Mouse (Mus musculus) layer of hippocampus, adult 18-20 months (tissue): ENCODE measurements around the gene Naa80. TPM values are rescaled to one million over a fixed set of nuclear protein-coding genes. Genes with fewer than 3 reads are reported as not detected.

ENCODE experiments used
- DNase-seq, 2 experiments: peaks; one replicate each; pipeline ENCODE4 v3.0.0; 2022; ENCODE audit warnings: low spot score in 2 of 2
- total RNA-seq, 2 experiments: library from RNA; stranded (reverse); gene quantifications; 2 replicates each; pipeline ENCODE4 v1.2.3; 2021

The Naa80 gene
- total RNA-seq, 2 experiments from 2014 or later, result 10.7 to 13.5 TPM

DNA sequence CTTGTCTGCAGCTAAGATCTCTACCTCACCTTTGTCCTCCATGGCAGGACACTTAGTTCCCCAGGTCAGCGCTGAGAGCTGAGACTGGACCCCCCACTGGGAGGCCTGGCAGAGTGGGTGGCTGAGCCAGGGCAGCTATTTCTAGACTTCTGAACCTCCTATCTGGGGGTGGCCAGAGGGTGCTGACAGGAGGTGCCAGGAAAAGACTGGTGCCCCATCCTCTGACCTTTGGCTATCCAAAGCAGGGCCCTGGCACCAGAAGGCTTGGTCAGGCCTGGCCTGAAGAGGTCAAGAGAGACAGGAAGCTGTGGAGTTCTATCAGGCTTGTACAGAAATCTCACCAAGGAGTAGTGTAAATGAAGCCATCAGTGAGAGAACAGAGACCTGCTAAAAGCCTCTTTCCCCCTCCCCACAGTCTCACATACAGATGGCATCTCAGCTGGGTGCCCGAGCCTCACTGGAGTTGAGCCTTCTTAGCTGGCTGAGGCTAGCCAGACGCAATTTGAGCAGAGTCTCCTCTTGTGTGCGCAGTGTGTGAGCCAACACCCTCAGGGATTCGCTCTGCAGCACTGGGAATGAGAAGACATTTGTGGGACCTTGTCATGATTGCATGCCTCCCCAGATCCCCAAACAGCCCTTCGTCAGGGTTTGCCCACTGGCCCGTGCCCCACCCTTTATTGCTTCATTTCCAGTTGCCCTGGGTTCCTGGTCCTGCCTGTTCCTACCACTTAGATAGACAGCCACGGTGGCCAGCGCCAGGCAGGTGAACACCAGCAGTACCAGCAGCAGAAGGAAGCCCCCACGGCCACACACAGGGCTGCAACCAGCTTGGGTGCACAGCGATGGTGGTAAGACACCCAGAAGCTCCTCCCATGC lies 14.7 kb downstream of the Naa80 start:
- DNase-seq, result no peak

DNA sequence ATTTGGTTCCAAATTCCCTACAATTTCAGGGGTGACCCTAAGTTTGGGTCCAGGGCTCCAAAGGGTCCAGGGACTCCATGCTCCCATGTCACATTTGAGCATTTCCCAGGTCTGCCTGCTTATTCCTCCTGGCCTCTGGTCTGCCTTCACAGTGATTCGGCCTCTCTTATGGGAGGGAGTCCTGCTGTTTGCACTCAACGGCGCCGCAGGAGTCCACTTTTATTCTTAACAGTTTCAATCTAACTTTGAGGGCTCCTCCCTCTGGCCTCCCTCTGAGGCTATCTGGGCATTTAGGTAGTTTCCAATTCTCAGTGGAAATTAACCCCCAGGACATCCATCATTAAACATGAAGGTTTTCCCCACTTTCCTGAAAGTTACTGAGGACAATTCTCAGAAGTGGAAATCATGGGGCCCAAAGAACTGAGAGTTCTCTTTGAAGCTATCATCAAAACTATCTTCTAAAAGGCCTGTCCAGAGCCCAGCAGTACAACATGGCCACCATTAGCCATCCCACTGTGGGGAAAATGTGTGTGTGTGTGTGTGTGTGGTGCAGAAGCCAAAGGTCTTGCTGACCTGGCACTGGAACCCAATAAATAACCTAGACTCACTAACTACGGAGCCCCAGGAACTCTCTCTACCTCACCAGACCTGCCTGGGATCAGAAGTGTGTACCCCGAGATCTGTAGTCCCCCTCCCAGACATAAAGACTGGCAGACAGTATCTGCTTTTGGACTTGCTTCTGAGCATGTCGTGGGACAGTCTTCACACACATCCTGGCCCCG lies 15.8 kb downstream of the Naa80 start:
- DNase-seq, result no peak

DNA sequence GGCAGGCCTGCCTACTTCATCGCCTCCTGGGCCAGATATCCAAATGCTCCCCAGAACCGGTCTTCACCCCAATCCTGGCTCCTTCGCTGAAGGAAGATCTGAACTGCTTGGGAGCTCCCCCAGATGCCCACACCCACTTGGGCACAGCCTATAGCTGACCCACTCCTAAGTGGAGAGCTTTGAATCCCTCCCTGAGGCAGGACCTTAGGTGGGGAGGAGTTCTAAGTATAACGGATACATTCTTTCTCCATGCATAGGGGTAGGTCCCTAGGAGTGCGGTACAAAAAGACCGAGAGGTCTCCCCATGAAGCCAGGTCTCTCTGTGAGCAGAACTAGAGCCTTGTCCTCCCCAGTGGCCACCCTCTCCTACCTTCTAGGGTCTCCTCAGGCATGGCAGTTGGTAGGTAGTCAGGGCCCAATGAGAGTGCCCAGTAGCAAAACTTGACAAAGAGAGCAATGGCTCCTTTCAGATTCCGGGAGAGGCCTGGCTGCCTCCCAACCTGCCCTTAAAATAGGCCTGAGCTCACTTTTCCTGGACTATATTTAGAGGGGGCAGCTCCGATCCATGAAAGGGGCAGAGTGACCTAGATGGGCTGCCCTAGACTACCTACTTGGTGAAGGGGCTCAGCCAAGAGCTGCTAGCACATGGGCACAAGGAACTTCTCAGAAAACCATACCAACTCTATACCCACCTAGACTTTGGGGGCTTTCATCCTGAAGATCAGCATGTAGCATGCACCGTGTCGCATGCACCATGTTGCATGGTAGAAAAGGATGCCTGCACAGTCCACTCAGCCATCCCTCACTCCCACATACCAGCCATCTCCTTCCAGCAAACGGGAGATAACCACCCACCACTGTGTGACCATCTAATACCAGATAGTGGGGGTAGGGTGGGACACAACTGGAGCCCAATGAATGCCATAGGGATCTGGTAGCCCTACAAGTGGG lies 18.2 kb downstream of the Naa80 start:
- no peak for DNase-seq

DNA sequence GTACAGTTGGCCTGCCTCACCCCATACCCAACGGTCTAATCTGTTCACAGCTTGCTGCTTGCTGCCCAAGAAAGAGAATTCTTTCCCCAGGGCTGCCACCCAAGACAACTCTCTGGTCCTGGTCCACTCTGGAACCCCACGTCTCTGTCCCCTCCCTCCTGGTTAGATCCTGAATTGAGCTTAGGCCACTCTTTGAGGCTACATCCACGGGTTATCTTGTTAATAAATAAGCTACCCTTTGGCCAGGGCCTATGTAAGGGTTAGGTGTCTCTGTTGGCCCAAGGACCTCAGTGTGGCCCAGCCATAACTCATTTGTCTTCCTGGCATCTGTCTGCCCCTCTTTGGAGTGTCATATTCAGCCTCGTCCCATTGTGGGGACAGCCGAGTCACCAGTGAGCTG lies 19.7 kb downstream of the Naa80 start:
- DNase-seq, result no peak

DNA sequence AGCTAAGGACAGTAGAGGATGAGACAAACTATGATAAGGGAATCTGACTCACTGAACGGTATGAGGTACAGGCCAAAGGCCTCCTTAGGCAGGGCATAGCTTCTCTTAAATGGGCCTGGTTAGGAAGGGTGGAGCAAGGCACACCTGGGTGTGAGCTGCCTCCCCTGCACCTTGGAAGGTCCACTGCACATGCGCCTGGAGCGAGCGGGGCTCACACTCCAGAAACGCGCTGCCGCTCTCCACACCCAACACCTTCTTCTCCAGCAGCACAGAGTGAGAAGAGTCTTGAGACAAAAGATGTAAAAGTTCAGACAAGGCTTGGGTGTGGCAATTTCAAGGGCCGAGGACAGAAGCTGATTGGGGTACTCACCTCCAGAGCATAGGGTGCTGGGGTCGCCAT lies 20.7 kb downstream of the Naa80 start:
- DNase-seq, result no peak

DNA sequence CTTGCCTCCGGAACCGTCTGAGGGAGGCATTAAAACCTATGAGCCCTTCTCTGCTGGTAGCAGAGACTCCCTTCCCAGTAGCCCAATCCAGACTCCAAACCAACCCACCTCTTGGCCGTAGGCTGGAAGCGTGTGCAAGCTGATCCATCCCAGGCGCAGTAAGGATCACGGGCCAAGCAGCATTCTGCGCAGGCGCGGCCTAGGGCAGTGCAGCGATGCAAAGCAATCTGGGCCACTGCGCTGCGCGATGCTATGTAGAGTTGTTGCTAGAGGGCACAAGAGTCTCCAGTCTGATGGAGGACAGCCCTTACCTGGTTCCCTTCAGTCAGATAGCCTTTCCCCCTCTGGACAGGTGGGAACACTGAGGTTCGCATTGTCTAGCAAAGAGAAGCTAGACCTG lies 21.2 kb downstream of the Naa80 start:
- DNase-seq, result peak in 1 of 2 experiments; percentile 59

DNA sequence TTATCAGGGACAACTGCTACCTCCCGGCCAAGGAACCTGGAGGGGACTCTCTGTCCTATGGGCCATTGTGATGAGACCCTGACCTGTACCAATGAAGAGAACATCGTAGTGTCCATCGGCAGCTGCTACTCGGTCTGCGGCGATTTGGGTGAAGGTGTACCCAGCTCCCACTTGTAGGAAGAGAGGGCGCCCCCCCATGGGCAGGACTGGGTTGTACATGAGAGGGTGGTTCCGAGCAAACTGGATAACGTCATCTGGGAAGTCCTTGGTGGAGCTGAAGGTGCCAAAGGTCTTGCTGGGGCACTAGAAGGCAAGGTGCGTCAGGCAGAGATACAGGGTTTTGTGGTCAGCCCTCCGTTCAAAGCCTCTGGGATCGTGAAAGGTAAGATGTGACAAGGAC lies 22.1 kb downstream of the Naa80 start:
- no peak for DNase-seq

DNA sequence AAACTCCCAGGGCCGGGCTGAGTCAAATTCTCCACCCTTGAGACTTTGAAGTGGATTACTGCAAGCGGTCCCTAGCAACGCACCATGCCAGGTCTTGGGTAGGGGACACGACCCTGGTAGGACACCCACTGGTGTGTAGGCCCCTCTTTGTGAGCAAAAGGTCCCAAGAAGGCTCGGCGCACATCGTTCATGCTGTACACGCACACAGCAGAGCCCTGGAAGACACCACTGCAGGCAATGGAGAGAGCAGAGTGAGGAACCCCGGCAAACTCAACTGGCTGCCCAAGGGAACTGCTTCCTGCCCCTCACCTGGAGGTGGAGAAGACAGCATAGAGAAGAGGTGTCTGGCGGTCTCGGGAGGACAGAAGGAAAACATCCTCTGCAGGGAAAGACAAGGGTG lies 22.6 kb downstream of the Naa80 start:
- DNase-seq, result no peak

DNA sequence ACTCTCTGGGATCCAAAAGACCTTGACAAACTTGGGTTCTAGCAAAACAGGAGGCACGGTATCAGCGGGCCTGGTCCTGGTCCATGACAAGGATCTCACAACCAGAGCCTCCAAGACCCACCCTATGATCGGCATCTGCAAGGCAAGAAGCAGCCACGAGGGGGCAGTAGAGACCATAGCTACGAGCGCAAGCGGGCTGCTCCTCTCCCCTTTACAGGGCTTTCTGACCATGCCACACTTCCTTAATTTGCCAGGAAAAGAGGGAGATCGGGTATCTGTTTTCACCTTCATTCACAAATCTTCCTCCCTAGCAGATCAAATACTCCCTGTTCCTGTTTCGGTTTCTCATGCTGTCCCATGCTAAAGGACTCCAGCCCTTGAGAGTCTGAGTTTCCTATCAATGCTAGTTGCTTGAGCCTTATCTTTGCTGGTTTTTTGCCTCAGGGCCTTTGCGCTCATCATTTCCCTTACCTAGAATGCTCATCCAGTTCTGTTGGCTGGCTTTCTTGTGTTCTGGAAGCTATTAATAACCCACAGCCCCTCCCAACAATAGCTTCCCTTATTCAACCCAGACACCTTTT lies 23.5 kb downstream of the Naa80 start:
- peak; percentile 78 to 92 for DNase-seq

DNA sequence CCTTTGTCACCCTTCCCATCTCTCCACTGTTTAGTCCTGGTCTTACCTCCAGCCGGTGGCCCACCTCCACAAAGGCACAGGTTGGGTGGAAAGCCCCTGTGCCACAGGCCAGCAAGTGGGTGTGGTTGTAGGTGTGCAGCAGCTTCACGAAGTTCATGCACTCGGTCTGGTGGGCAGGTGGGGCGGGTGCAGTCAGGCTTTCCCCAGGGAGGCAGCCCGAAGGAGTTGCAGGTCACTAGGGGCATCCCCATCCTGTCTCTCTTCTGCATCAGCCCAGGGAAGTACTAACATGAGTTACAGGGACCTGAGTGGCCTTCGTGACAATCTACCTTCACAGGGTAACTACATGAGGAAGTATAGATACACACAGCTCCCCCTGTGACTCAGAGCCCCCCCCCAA lies 24.6 kb downstream of the Naa80 start:
- DNase-seq, result no peak

DNA sequence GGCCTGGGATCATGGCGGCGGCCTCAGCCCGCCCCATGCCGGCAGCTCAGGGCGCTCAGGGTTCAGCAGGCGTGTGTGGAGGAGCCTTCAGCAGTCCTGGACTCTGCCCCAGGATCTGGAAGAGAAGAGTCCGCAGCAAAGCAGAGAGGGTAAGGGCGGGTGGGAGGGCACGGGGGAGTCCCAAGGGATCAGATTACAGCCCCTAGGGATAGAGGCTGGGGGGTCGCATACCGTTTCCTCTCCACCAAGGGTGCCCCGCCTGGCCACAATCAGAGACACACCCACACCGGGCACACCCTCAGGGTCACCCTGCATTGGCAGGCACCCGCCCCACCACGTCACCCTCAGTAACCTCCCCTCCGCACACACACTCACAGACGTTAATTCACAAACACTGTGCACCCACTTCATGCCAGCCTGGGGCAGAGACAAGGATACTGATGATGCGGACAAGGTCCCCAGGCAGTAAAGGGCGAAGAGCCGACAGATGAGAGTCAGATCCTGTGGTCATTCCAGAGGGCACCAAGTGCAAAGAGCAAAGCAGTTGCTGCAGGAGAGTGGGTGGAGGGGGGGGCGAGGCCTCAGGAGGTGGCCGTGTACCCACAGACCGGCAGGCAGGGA lies 26.5 kb downstream of the Naa80 start:
- DNase-seq, result no peak

DNA sequence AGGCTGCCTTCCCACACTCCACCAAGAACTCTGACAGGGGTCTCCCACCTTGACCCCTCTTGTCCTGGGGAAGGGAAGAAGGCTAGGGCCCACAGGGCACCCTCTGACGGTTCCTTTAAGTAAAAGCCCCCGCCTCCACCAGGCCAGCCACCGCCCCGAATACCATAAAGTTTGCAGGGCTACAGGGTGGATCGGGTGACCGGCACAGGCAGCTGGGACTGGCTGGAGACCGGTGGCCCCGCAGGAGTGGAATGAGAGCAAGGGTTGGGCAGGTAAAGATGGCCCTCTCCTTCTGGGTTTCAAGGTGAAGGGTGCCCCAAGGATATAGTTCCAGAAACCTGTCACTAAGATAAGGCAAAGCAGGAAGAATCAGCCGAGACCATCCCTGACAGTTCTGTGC lies 27.9 kb downstream of the Naa80 start:
- no peak for DNase-seq

DNA sequence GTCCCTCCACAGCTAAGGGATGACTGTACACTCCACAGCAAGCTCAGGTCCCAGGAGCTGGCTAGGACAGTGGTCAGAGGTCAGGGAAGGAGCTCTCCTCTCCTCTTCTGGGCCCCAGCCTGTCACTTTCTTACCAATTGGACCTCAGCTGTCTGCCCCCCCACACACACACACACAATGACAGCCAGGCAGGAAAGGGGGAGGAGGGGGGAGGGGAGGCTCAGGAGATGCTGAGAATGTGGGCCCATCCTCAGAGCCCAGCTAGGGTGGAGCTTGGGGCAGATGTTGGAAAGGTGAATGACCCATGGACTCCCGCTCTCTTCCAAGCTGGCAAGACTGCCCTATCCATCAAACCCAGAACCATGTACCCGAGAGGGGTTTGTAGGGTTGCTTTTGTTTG lies 28.3 kb downstream of the Naa80 start:
- DNase-seq, result no peak

DNA sequence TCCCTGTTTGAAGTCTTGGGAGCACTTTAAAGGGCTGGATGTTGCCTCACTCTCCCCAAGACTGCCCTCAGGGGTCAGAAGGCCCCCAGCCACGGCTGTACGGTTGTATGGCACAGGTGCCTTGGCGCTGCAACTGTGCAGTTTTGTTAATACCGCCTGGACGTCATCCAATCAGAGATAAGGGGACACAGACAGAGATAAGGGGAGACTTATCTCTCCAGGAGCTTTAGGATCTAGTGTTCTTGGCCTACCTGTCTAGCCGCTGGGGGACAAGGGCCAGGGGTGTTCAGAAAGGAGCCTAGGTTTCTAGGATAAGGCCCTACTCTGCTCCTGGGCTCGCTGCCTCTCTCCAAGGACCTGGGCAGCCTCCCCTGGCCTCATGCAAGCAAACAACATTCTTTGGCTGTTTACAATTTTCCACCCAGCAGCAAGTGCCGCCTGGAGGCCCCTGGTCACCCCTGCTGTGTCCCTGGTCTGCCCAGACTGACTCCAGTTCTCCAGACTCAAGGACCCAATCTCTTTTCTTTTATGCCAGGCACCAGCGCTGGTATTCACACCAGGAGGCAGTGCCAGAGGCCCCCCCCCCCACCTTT lies 29.1 kb downstream of the Naa80 start:
- DNase-seq, result no peak

DNA sequence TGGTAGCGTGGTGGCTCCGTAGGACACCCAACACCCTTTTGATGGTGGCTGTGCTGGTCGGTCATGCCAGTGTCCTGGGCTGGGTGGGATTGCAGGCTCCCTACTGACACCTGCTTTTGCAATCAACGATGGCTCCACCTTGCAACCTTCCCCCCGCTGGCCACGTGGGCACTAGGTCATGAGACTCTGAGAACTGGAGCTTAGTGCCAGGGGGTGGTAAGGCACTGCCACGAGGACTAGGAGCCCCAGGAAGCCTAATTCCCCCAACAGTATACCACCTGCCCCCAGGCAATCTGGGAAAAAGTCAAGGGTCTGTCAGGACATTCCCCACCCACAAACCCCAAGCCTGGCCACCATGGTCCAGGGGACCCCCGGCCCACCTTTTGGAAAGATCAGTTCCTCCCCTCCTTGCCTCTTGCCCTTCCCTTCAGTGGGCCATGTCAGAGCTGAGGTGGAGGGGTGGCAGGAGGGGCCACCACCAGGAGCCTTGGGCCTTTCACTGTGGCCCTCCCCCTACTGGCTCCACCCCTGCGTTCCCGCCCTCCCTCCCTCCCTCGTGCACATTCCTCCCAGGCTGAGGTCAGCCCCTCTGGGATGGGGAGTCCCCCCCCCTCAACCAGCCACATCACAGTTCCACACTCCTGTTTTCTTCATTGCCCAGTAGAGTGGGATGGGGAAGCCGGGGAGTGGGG lies 30.2 kb downstream of the Naa80 start, which contains the start of gene Sema3b:
TSS of gene Sema3b (minus strand) at position 489 of the 692 bp plus-strand sequence.
- no peak for DNase-seq

DNA sequence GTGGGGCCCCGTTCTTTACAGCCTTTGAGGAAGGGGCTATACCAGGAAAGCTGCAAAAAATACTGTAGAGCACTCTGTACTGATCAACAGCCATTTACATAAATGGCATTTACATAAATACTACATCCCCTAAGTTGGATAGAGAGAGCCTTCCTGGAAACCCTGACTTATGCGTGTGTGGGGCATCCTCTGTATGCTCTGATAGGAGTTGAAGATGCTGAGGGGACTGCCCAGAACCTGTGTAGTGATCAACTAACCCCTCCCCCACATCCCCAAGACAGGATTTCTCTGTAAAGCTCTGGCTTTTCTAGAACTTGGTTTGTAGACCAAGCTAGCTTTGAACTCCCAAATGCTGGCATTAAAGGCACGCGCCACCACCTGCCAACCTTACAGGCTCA lies 30.7 kb downstream of the Naa80 start:
- no peak for DNase-seq

DNA sequence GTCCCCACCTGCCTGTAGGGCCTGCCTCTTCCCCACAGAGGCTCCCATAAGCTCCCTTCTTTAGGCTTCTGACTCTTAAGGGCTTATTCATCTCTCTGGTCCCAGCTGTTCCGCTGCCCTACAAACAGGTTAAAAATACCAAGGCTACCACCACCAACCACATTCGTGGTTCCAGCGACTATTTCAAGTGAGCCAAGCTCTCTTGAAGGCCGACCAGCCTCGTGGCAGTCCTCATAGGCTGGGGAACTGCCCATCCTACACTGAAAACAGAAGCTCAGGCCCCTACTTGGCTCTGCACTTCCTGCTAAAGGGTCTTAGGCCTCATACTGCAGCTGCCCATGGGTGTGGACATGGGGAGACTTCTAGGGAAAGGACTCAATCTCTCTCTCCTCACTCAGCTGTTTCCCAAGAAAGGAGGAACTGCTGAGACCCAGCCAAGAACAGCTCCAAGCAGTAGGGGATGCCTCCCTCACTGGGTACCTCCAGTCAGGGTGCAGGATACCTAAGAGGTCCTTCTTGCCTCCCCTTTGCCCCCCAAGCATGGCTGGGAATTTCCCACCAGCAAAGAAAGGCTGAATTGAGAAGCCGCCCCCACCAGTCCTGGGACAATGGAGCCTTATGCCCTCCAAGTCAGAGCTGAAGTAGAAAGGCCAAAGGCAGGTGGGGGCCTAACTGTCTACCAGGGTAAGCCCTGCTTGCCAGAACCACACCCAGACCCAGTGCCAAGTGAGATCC lies 32.9 kb downstream of the Naa80 start:
- no peak for DNase-seq

DNA sequence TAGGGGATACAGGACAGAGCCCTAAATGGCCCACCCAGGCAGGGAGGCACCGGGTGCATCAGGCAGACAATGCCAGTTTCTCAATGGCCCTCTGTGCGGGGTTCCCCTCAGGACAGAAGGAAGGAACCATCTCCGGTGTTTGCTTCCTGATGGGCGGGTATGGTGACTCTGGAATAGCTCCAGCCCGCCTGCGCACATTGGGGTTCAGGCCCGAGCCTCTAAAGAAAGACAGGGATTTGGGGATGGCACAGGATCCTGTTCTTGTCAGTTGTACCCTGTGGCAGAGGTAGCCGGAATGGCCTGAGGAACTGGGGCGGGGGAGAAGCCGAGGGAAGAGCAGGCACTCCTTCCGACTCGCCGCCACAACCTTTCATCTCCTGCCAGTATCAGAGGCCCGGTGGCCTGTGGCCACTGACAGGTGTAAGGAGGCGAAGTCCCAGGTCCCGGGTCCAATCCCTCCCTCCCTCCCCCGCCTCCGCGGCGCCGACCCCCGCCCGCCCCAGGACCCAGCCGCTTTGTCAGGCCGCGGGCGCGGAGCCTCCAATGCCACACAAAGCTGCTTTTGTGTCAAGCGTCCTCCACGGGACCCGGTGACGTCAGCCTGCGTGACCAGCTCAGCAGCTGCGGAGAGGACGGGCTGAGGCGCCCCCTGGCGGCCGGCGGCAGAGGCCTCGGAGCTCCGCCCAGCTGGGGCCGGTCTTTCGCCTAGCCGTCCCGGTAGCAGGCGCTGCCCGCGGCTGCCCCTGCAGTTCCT lies 33.7 kb downstream of the Naa80 start:
- peak; percentile 98 for DNase-seq
